Mouse (Mus musculus): Measurements from ENCODE around the gene Tra2b.

DNA sequence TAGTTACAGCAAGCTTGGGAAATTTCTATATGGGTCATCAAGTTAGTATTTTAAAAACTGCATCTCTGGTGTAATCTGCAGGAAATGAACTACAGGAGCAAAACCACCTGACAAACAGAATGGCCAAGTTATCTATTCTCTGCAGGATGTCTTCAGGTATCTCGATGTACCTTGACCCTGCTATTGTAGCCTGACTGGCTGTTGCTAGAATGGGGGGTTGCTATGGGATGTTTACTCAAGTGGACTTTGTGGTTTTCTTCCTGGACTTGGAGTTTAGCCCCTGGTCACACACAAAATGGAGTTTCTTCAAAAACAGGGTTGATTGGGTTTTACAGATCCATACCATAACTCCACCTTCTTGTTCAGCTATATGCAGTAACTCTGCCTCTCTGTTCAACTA is 62.3 kb downstream of the Tra2b start:
- no peak for TF ChIP-seq UBTF (IDR thresholded peaks at IDR 0.05; ENCODE audit: low read depth, low read length)
- TF ChIP-seq CHD2 (IDR thresholded peaks at IDR 0.05; ENCODE audit: low read length) = no peak
- no peak for TF ChIP-seq MAFK (IDR thresholded peaks at IDR 0.05; ENCODE audit: insufficient replicate concordance, low read length)
- TF ChIP-seq CTCF (conservative IDR thresholded peaks at IDR 0.05 in 1 of 2, IDR thresholded peaks at IDR 0.05 in 1 of 2; ENCODE audit: low read depth in 2 of 2, low read length in 2 of 2) = no peak
- no peak for TF ChIP-seq POLR2A (IDR thresholded peaks at IDR 0.05; ENCODE audit: low read depth, low read length)
- TF ChIP-seq NELFE (IDR thresholded peaks at IDR 0.05; ENCODE audit: low read depth, low read length) = no peak
- no peak for TF ChIP-seq RAD21 (IDR thresholded peaks at IDR 0.05; ENCODE audit: low read depth, low read length)
- no peak for TF ChIP-seq ZC3H11A (IDR thresholded peaks at IDR 0.05; ENCODE audit: low read depth, low read length)
- no peak for TF ChIP-seq MEF2A (IDR thresholded peaks at IDR 0.05; ENCODE audit: borderline replicate concordance, low read depth, low read length)
- TF ChIP-seq MAX (IDR thresholded peaks at IDR 0.05; ENCODE audit: low read length) = no peak
- no peak for TF ChIP-seq ZNF384 (IDR thresholded peaks at IDR 0.05; ENCODE audit: low read depth, low read length)
- TF ChIP-seq SIN3A (IDR thresholded peaks at IDR 0.05; ENCODE audit: low read length) = no peak
- no peak for TF ChIP-seq EP300 (IDR thresholded peaks at IDR 0.05; ENCODE audit: low read length)
- TF ChIP-seq USF1 (IDR thresholded peaks at IDR 0.05; ENCODE audit: low read depth, low read length) = no peak

Measured in CH12.LX (cell line).